Mouse (Mus musculus) liver, adult 2 months (tissue): ENCODE data around the gene Bace1.

Experiments used
- CTCF ChIP-seq: fragments of 200-500 bp; IDR thresholded peaks from 2 replicates; pipeline ENCODE4 v1.5.1; 2011; ENCODE audit warnings: low read depth, low read length, control low read depth
- POLR2A ChIP-seq: fragments of 200-500 bp; IDR thresholded peaks from 2 replicates; pipeline ENCODE4 v1.6.1; 2011; ENCODE audit warnings: low read length, control low read depth; ENCODE audit not compliant: insufficient read depth; ENCODE audit errors: extremely low read depth

GRCm38 (mm10) chr9:45792235-45792634, 46.1 kb upstream of the Bace1 start:
- TF ChIP-seq POLR2A: no peak
- TF ChIP-seq CTCF: no peak
